Mouse (Mus musculus) lung, adult 2 months (tissue): ENCODE measurements at regions not wholly inside any gene's neighbourhood (a gene's known extent, or its start where the extent isn't known, plus 50 kb on each side); places are given as distances from the start of the nearest gene placed in this dataset.

Experiments used
- DNase-seq: peaks from one replicate; pipeline ENCODE4 v3.0.0; 2022
- H3K4me1 ChIP-seq: fragments of 200-500 bp; 2 replicates; pipeline ENCODE4 v1.6.1; 2011; ENCODE audit warnings: low read length; ENCODE audit not compliant: control insufficient read depth, insufficient read depth
- H3K4me3 ChIP-seq: fragments of 200-500 bp; replicated peaks from 2 replicates; pipeline ENCODE3; 2011; ENCODE audit warnings: low read depth, mild to moderate bottlenecking, control low read depth, low read length; ENCODE audit errors: extremely low read depth
- CTCF ChIP-seq: fragments of 200-500 bp; IDR thresholded peaks from 2 replicates; pipeline ENCODE4 v1.5.1; 2011; ENCODE audit warnings: mild to moderate bottlenecking, low read length, control low read depth; ENCODE audit not compliant: insufficient read depth
- POLR2A ChIP-seq: fragments of 200-500 bp; IDR thresholded peaks from 2 replicates; pipeline ENCODE4 v1.6.1; 2011; ENCODE audit warnings: low read depth, mild to moderate bottlenecking, control low read depth, low read length, borderline replicate concordance; ENCODE audit errors: extremely low read depth
- WGBS: fragments of 180-500 bp; shearing (Covaris S2); methylation state at CpG from one replicate; pipeline ENCODE4 v1.1.7; 2018; 5-methylcytosine and 5-hydroxymethylcytosine counted together

- no peaks in the 10 kb centered on the region for H3K4me1 ChIP-seq
- no peak overlapping the region for H3K4me3 ChIP-seq
- TF ChIP-seq CTCF = no peak
- DNase-seq = no peak
These were observed 164.1 kb downstream of the Adcyap1 start for GRCm38 (mm10) chr17:93362926-93363325.

- DNase-seq = no peak
- no peak overlapping the region for H3K4me3 ChIP-seq
- H3K4me1 ChIP-seq = no peaks in the 10 kb centered on the region
- TF ChIP-seq CTCF (no peak), POLR2A (no peak)
These were observed 178.8 kb downstream of the Adcyap1 start for GRCm38 (mm10) chr17:93377453-93378091.

GRCm38 (mm10) chr17:93379789-93380398 is 181.1 kb downstream of the Adcyap1 start:
- TF ChIP-seq CTCF (no peak), POLR2A (no peak)
- H3K4me1 ChIP-seq = no peaks in the 10 kb centered on the region
- no peak for DNase-seq
- H3K4me3 ChIP-seq = no peak overlapping the region
- WGBS = 81% methylated on average over 4 of the region's 4 CpGs

GRCm38 (mm10) chr17:93390256-93390655 is 191.4 kb downstream of the Adcyap1 start:
- H3K4me3 ChIP-seq = no peak overlapping the region
- H3K4me1 ChIP-seq = no peaks in the 10 kb centered on the region
- no peak for DNase-seq
- 83% methylated on average over 3 of the region's 3 CpGs for WGBS
- TF ChIP-seq POLR2A (no peak), CTCF (no peak)

- TF ChIP-seq POLR2A (no peak), CTCF (no peak)
These were observed 210.5 kb downstream of the Adcyap1 start for GRCm38 (mm10) chr17:93409329-93409728.

More at GRCm38 (mm10) chr17:93409329-93409728, 210.5 kb downstream of the Adcyap1 start:
- no peak for DNase-seq
- Histone ChIP-seq H3K4me1 (no peaks in the 10 kb centered on the region), H3K4me3 (no peak overlapping the region)
- 38% methylated on average over 1 of the region's 1 CpGs for WGBS
